Mouse (Mus musculus) forebrain, embryonic 13.5 days (tissue): ENCODE measurements around the gene Anapc5. TPM values are rescaled to one million over a fixed set of nuclear protein-coding genes. Genes with fewer than 3 reads are reported as not detected.

ENCODE experiments used
- ATAC-seq: fragments of 200-750 bp; cut with Nextera tagmentation; 2 replicates; pipeline ENCODE4 v1.8.0; 2017
- H3K27ac ChIP-seq: fragments of 300-500 bp; sonication (generic); 2 replicates; pipeline ENCODE4 v1.5.1; 2015; ENCODE audit warnings: inconsistent platforms, mild to moderate bottlenecking, moderate library complexity
- H3K27me3 ChIP-seq: fragments of 300-500 bp; sonication (generic); 2 replicates; pipeline ENCODE4 v1.6.1; 2015; ENCODE audit warnings: mild to moderate bottlenecking, inconsistent platforms
- H3K36me3 ChIP-seq: fragments of 300-500 bp; sonication (generic); 2 replicates; pipeline ENCODE4 v1.6.1; 2015; ENCODE audit warnings: mild to moderate bottlenecking, inconsistent platforms; ENCODE audit not compliant: poor library complexity, severe bottlenecking
- H3K4me1 ChIP-seq: fragments of 300-500 bp; sonication (generic); 2 replicates; pipeline ENCODE4 v1.6.1; 2015; ENCODE audit warnings: inconsistent platforms
- H3K4me2 ChIP-seq: fragments of 300-500 bp; sonication (generic); 2 replicates; pipeline ENCODE4 v1.6.1; 2015; ENCODE audit warnings: inconsistent platforms, mild to moderate bottlenecking, moderate library complexity
- H3K4me3 ChIP-seq: fragments of 300-500 bp; sonication (generic); 2 replicates; pipeline ENCODE4 v1.5.1; 2015; ENCODE audit warnings: mild to moderate bottlenecking, inconsistent platforms
- H3K9ac ChIP-seq: fragments of 300-500 bp; sonication (generic); 2 replicates; pipeline ENCODE4 v1.6.1; 2015; ENCODE audit warnings: mild to moderate bottlenecking, inconsistent platforms
- H3K9me3 ChIP-seq: fragments of 300-500 bp; sonication (generic); replicated peaks from 2 replicates; pipeline ENCODE4 v1.6.1; 2016; ENCODE audit warnings: inconsistent platforms
- WGBS: fragments of 180-500 bp; shearing (Covaris S2); methylation state at CpG from one replicate; pipeline ENCODE4 v1.1.7; 2015; 5-methylcytosine and 5-hydroxymethylcytosine counted together
- polyA plus RNA-seq: library from polyadenylated mRNA; unstranded; fragments of >200 nt; fragmentation: Nextera tagmentation; extraction: Ambion mirVana; gene quantifications from 2 replicates; pipeline ENCODE4 v1.2.1, GENCODE M21; 2015

Gene Anapc5
- polyA plus RNA-seq, 1 experiment from 2014 or later = 552 TPM

- Histone ChIP-seq H3K4me2 (no peak overlapping the region), H3K9me3 (no peaks in the 10 kb centered on the region), H3K9ac (no peak overlapping the region), H3K27ac (no peak overlapping the region), H3K4me3 (no peak overlapping the region), H3K27me3 (no peaks in the 10 kb centered on the region), H3K36me3 (peaks cover 5% of the 10 kb centered on the region), H3K4me1 (peaks cover 13% of the 10 kb centered on the region)
- 82% methylated on average over 1 of the region's 1 CpGs for WGBS
- no peak for ATAC-seq
Observed at GRCm38 (mm10) chr5:122823976-122824375, 2.8 kb upstream of the Anapc5 start.

GRCm38 (mm10) chr5:122822441-122822840, 1.3 kb upstream of the Anapc5 start:
- Histone ChIP-seq H3K36me3 (peaks cover 19% of the 10 kb centered on the region), H3K4me2 (no peak overlapping the region), H3K27me3 (no peaks in the 10 kb centered on the region), H3K4me1 (peaks cover 13% of the 10 kb centered on the region), H3K4me3 (no peak overlapping the region), H3K9me3 (no peaks in the 10 kb centered on the region), H3K9ac (no peak overlapping the region), H3K27ac (no peak overlapping the region)
- no peak for ATAC-seq
- WGBS = 91% methylated on average over 4 of the region's 4 CpGs

- under 1% methylated on average over 10 of the region's 10 CpGs for WGBS
- Histone ChIP-seq H3K27ac (peak overlapping the region; percentile 92), H3K4me2 (peak overlapping the region; percentile 64), H3K9me3 (no peaks in the 10 kb centered on the region), H3K27me3 (no peaks in the 10 kb centered on the region), H3K4me3 (peak overlapping the region; percentile 78), H3K4me1 (peaks cover 13% of the 10 kb centered on the region), H3K36me3 (peaks cover 28% of the 10 kb centered on the region), H3K9ac (peak overlapping the region; percentile 61)
- peak; percentile 71 for ATAC-seq
Observed at GRCm38 (mm10) chr5:122821524-122821885, 366 bp upstream of the Anapc5 start.

- no peak for ATAC-seq
- peaks cover 89% of the 10 kb centered on the region for H3K36me3 ChIP-seq
- H3K4me2 ChIP-seq = no peak overlapping the region
- H3K4me3 ChIP-seq = no peak overlapping the region
- no peak overlapping the region for H3K9ac ChIP-seq
- H3K27me3 ChIP-seq = no peaks in the 10 kb centered on the region
- no peaks in the 10 kb centered on the region for H3K4me1 ChIP-seq
- H3K9me3 ChIP-seq = no peaks in the 10 kb centered on the region
- 86% methylated on average over 3 of the region's 3 CpGs for WGBS
- H3K27ac ChIP-seq = no peak overlapping the region
Observed at GRCm38 (mm10) chr5:122812699-122813098, 8.4 kb downstream of the Anapc5 start.

- Histone ChIP-seq H3K27me3 (no peaks in the 10 kb centered on the region), H3K9ac (no peak overlapping the region), H3K4me2 (no peak overlapping the region), H3K27ac (no peak overlapping the region), H3K36me3 (peaks cover 89% of the 10 kb centered on the region), H3K9me3 (no peaks in the 10 kb centered on the region), H3K4me1 (no peaks in the 10 kb centered on the region), H3K4me3 (no peak overlapping the region)
- no peak for ATAC-seq
- 91% methylated on average over 9 of the region's 9 CpGs for WGBS
Observed at GRCm38 (mm10) chr5:122811364-122812079, 9.6 kb downstream of the Anapc5 start.

GRCm38 (mm10) chr5:122805503-122805902, 15.6 kb downstream of the Anapc5 start:
- no peaks in the 10 kb centered on the region for H3K27me3 ChIP-seq
- no peak overlapping the region for H3K9ac ChIP-seq
- no peak for ATAC-seq
- H3K4me1 ChIP-seq = peaks cover 3% of the 10 kb centered on the region; the same call in 1 of the 2 replicates
- H3K4me3 ChIP-seq = no peak overlapping the region
- H3K27ac ChIP-seq = no peak overlapping the region
- WGBS = 61% methylated on average over 3 of the region's 3 CpGs
- H3K36me3 ChIP-seq = peaks cover 94% of the 10 kb centered on the region
- no peak overlapping the region for H3K4me2 ChIP-seq
- H3K9me3 ChIP-seq = no peaks in the 10 kb centered on the region

GRCm38 (mm10) chr5:122802706-122803105, 18.4 kb downstream of the Anapc5 start:
- Histone ChIP-seq H3K4me3 (no peak overlapping the region), H3K27me3 (no peaks in the 10 kb centered on the region), H3K36me3 (peaks cover 100% of the 10 kb centered on the region), H3K9me3 (no peaks in the 10 kb centered on the region), H3K4me1 (peaks cover 30% of the 10 kb centered on the region), H3K27ac (no peak overlapping the region), H3K4me2 (no peak overlapping the region), H3K9ac (no peak overlapping the region)
- 84% methylated on average over 9 of the region's 9 CpGs for WGBS
- no peak for ATAC-seq

GRCm38 (mm10) chr5:122801684-122802083, 19.5 kb downstream of the Anapc5 start:
- peaks cover 30% of the 10 kb centered on the region for H3K4me1 ChIP-seq
- H3K36me3 ChIP-seq = peaks cover 97% of the 10 kb centered on the region
- H3K9ac ChIP-seq = no peak overlapping the region
- ATAC-seq = no peak
- 94% methylated on average over 8 of the region's 8 CpGs for WGBS
- no peak overlapping the region for H3K4me3 ChIP-seq
- H3K27ac ChIP-seq = no peak overlapping the region
- no peaks in the 10 kb centered on the region for H3K9me3 ChIP-seq
- H3K27me3 ChIP-seq = no peaks in the 10 kb centered on the region
- H3K4me2 ChIP-seq = no peak overlapping the region

GRCm38 (mm10) chr5:122800345-122801010, 20.7 kb downstream of the Anapc5 start:
- no peak overlapping the region for H3K4me2 ChIP-seq
- H3K27me3 ChIP-seq = no peaks in the 10 kb centered on the region
- no peak overlapping the region for H3K9ac ChIP-seq
- H3K9me3 ChIP-seq = no peaks in the 10 kb centered on the region
- H3K27ac ChIP-seq = peak overlapping the region; percentile 74
- ATAC-seq = no peak
- peaks cover 30% of the 10 kb centered on the region for H3K4me1 ChIP-seq
- H3K4me3 ChIP-seq = no peak overlapping the region
- H3K36me3 ChIP-seq = peaks cover 96% of the 10 kb centered on the region
- 86% methylated on average over 13 of the region's 13 CpGs for WGBS

GRCm38 (mm10) chr5:122799379-122800344, 21.5 kb downstream of the Anapc5 start:
- no peak overlapping the region for H3K4me3 ChIP-seq

GRCm38 (mm10) chr5:122798557-122799378, 22.4 kb downstream of the Anapc5 start:
- H3K36me3 ChIP-seq = peaks cover 96% of the 10 kb centered on the region
- ATAC-seq = peak; percentile 71
- WGBS = 58% methylated on average over 17 of the region's 17 CpGs

More at GRCm38 (mm10) chr5:122799379-122800344, 21.5 kb downstream of the Anapc5 start:
- Histone ChIP-seq H3K36me3 (peaks cover 96% of the 10 kb centered on the region), H3K27me3 (no peaks in the 10 kb centered on the region), H3K27ac (peak overlapping the region; percentile 74), H3K4me1 (peaks cover 30% of the 10 kb centered on the region), H3K9ac (0 out of 2 replicates have a peak overlapping the region, but pooled peaks have one; percentile 26), H3K9me3 (no peaks in the 10 kb centered on the region), H3K4me2 (no peak overlapping the region)
- WGBS = 76% methylated on average over 17 of the region's 17 CpGs
- ATAC-seq = no peak; the same call in 1 of the 2 replicates

More at GRCm38 (mm10) chr5:122798557-122799378, 22.4 kb downstream of the Anapc5 start:
- no peak overlapping the region for H3K4me2 ChIP-seq
- H3K27me3 ChIP-seq = no peaks in the 10 kb centered on the region
- peak overlapping the region; percentile 74 for H3K27ac ChIP-seq
- H3K4me1 ChIP-seq = peaks cover 30% of the 10 kb centered on the region
- no peak overlapping the region for H3K9ac ChIP-seq
- no peak overlapping the region for H3K4me3 ChIP-seq
- H3K9me3 ChIP-seq = no peaks in the 10 kb centered on the region
